Mouse (Mus musculus) left cerebral cortex, adult 9 months (tissue): ENCODE measurements around the gene Aif1l.

Source experiments
- DNase-seq, 2 experiments: peaks; one replicate each; pipeline ENCODE4 v3.0.0; 2022; ENCODE audit warnings: low spot score in 2 of 2

The Aif1l gene

DNA sequence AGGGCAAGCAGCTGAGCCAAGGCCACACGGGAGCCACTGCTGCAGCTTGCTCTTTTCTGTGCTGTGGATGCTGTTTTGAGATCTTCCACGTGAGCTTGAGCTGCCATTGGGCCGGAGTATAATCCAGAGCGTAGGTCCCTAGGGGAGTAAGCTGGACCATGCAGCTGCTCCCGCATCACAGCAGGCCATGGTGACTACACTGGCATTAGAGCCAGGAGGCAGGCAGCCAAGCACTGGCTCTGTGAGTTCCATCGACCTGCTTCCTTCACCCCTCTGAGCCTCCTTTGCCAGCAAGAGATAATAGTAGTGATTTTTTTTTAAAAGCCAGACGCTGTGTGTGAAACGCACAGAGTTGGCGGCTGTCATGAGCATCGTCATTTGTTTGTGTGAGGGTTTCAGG is 2.3 kb downstream of the Aif1l start:
- no peak for DNase-seq

DNA sequence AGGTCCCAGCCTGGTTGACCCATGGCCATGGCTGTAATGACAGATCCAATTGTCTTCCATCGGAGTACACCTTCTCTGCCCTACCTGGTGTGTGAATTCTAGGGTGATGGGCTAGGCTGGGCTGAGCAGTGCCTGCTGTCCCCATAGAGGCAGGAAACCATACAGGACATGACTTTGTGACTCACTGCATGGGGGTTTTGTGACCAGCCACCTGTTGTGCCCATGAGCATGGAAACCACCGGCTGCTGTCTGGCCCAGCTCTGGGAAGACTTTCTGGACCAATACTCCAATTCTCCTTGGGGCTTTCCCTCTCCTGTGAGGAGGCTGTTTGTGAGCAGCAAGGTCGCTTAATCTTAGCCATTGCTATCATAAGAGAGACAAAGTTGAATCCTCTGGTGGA is 2.8 kb downstream of the Aif1l start:
- DNase-seq = no peak

DNA sequence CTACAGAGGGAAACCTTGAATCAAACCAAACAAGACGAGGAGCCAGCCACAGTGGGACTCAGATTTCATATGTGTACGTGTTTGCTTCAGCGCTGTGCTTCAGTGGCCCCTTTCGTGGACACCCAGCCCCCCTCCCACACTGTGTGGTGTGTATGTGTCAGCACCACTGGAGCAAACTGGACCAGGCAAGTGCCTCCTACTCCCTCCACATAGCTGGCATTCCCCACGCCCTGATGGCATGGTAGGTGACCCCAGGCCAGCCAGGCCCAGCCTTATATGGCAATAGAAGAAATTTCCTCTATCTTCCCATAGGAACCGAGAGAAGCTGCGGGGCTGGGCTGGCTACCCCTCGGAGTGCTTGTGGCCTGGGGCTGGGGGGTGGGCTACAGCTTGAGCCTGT is 3.7 kb downstream of the Aif1l start:
- DNase-seq = no peak

DNA sequence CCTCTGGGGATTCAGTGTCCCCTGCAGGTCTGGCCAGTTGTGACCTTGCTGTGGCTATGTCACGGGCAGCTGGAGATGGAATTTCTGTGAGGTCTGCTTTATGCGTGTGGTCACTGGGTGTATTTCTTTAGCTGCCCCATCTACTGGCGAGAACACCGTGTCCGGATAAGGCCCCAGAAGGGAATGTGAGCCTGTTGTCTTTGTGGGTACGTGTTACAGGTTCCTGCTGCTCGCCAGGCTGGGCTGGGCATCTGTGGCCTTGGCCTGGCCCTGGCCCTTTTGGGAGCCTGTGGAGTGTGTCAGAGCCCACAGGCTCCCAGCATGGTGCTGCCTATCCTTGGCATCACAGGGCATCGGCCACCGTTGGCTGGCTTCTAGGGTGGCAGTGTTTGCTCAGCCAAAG is 4.8 kb downstream of the Aif1l start:
- DNase-seq = no peak

DNA sequence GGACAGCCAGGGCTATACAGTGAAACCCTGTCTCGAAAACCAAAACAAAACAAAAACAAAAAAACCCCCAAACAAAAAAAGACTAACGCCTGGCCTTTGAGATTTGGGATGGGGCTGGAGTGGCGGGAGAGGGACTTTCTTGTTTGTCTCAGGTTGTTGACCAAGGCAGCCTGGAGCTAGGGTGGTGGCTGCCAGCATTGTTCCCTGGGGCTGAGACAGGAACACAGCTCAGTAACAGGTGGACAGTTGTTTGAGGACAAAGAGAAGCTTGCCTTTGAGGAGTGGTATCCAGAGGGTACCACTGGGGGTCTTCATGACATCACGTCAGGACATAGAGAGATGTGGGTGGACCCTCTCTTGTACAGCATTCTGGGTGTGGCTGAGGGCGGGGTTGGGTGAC is 5.7 kb downstream of the Aif1l start:
- no peak for DNase-seq

DNA sequence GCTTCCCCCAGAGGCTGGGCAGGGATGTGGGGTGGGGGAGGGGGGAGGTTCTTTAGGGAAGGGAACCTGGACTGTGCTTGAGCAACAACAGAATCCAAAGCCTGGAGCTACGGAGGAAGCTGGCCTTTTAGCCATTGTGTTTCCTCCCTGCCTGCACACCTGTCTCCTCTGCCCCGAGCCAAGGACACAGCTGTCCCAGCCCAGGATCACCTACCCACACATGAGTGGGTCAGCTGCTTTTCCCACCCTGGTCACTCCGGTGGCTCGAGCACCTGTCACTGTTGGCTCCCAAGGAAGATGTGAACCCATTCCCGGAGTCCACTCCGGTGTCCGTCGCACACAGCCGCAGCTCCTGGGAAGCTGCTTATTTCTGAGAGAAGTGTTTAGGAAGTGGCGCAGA is 7.3 kb downstream of the Aif1l start:
- DNase-seq = no peak

DNA sequence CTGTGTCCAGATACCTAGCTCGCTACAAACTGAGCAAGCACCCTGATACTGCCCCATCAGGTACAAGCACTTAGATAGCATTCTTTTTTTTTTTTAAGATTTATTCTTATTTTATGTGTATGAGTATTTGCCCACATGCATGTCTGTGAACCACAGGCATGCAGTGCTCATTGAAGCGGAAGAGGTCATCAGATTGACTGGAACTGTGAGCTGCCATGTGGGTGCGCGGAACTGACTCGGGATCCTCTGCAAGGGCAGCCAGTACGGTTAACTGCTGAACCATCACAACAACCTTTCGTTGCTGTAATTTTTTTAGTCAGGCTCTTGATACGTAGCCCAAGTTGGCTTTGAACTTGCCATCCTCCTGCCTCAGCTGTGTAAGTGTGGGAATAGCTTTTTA is 11.0 kb downstream of the Aif1l start:
- DNase-seq = no peak

DNA sequence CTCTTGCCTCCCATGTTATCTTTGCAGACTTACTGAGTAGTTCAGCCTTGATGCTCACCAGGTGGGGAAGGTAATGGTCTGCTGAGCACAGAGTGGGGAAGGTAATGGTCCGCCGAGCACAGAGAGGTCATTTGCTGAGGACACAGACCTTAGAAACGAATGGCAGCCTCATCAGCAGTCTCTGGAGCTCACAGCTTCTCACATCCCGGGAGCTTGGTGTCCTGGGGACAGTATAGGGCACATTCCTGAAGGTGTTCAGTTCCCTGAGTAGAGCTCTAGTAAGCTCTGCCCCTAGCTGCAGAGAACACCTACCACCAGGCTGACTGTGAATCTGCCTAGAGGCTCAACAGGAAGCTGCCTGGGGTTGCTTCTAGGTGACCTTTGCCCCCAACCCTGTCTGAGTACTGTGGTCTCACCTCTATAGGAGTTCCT is 11.9 kb downstream of the Aif1l start:
- DNase-seq = no peak

DNA sequence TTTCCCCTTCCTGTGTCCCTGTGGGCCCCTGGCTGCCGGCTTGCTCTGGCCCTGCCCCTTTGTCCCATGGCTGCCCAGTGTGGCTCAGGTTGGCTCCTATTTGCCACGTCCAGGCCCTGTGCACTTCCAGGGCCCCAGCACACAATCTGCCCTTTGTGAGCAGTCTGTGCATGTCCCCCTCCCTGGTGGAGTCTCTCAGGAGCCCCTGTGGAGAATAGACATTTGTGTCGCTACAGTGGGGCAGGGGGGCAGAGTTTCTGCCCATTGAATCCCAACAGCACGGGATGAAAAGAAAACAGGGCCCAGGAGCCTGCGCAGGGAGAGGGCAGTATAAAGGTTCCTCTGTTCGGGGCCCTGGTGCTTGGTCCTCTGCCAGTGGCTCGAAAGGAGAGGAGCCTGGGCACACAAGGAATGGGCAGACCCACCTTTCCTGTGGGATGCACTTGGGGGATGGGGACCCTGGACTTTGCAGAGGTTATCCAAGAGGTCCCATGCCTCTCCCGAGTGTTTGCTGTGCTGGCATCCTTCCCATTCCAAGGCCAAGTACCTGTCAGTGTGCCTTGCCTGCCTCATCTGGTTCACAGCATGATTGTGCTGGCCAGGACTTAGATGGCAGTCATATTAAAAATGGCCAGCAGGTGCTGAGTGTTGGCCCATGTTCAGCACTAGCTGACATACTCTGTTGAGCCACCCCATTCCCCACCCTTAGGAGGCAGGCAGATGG is 12.7 kb downstream of the Aif1l start:
- peak; percentile 55 to 70 for DNase-seq

DNA sequence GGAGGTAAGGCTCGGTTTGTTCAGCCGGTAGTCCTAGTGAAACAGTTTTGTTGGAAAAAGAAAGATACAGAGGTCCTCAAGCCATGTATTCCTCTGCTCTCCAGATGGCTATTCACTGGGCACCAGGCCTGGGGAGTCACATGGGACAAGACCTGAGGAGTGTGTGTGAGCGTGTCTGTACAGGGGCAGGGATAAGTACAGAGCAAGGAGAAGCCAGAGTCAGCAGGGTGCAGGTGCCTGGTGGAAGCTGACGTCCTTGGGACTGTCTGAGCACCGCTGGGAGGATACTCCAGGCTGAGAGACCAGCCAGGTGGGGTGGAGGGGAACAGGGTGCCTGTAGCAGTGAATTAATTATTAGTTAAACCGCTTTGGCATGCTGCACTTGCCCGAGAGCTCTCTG is 13.6 kb downstream of the Aif1l start:
- no peak for DNase-seq

DNA sequence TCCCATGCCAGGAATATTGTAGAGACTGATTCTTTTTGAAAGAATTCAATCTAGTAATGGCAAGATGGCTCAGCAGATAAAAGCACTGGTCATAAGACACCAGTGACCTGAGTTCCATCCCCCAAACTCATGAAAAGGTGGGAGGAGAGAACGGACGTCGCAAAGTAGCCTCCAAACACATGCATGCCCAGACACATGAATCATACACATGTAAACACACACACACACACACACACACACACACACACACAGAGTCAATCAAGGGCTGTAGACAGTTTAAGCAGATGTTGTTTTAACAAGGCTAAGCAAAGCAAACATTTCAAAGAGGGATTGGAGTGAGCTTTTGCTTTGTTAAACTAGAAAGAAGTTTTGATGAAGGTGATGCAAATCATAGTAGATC is 14.3 kb downstream of the Aif1l start:
- no peak for DNase-seq

DNA sequence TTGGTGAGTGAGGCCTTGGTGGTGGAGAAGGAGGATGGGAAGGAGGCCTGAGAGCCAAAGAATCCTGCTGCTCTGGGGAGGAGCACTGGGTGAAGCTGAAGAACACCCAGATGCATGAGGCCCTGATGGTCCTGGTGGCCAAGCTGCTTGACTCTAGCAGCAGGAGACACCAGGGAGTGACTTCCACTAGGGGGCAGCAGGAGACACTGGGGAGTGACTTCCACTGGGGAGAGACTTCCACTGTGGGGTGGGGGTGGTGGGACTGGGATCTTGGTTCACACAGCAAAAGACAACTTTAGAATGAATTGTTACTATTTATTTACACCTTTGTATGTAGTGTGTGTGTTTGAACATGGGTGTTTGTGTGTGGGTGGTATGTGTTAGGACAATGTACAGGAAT is 15.2 kb downstream of the Aif1l start:
- no peak for DNase-seq

DNA sequence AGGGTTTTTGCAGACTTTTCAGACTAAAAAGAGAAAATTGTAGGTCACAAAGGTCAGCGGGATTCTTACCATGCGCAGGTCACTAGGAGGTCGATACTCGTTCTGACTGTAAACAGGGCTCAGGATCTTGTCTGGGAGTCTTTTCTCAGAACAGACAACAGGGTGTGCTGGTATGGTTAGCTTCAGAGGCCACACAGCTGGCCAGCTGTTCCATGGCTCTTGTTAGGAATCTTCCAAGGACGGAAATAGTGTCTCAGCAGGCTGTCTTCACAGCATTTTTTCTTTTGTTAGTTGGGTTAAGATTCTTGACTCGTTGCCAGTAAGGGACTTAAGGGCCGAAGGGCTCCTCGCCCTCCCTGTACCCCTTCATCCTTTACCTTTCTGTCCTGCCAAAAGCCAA is 16.9 kb downstream of the Aif1l start:
- no peak for DNase-seq

DNA sequence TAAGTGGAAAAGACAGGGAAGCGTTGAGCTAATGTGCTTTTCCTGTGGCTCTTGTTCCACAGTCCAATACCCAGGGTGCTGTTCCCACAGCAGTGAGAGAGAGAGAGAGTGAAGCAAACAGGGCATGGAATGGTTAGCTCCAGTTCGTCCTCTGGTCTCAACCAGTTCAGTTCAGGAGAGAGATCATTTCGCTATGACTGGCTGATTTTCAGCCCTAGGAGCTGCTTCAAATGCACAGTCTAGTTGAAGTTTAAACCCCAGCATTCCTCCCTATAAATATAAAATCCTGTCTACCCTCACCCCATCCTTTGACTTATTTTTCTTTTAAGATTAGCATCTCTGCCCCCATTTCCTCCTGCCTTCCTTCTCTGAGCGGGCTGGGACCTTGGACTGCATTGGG is 22.6 kb downstream of the Aif1l start:
- no peak for DNase-seq

DNA sequence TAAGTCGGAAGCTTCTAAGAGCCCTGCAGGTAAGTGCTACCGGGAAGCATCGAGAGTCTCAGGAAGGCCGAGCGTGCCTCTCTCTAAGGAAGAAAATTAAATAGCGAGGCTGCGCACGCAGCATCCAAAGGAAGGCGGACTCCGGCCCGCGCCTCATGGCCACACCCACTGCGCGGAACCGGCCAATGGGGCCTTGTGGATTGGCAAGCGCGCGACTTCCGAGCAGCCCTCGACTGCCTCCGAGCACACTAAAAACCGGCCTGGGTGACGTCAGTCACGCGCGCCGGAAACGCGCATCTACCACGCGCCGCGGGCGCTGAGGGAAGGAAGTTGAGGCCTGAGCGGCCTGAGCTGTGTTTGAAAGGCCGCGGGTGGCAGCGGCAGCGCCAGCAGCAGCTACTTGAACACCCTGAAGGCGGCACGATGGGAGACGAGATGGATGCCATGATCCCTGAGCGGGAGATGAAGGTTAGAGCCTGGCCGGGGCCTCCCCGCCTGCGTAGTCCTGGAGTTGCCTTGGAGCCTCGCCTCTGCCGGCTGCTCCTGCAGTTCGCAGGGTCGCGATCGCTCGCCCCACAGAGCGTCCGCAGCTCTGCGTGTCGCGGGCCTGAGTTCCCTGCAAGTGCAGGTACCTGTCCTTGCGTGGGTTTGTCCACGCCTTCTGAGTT is 24.3 kb downstream of the Aif1l start, which contains the start of gene Nup214:
TSS of gene Nup214 (plus strand) at position 296 of the 668 bp plus-strand sequence.
- DNase-seq = peak; percentile 97 to 99

DNA sequence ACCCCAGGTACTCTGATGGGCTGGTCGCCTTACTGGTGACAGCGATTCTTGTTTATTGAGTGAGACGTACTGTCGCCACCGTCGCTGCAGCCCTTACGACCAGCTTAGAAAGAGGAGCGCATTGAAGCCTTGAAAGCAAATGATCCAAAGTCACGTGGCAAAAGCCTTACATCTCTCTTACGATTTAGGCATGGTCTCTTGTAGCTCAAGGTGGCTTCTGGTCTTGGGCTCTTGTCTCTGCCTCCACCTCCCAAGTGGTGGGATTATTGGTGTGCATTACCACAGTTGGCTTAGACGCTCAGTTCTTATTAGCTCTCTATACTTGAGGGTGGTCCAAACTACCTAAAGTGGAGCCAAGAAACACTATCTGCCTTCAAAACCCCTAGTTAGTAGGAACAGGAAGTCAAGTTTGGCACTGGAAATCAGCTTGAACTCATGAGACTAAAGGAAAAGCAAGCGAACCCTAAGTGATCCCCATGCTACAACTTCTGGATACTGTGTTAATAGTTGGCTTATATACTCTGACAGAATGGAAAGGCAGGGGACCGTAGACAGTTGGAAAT is 25.0 kb downstream of the Aif1l start:
- DNase-seq = no peak

DNA sequence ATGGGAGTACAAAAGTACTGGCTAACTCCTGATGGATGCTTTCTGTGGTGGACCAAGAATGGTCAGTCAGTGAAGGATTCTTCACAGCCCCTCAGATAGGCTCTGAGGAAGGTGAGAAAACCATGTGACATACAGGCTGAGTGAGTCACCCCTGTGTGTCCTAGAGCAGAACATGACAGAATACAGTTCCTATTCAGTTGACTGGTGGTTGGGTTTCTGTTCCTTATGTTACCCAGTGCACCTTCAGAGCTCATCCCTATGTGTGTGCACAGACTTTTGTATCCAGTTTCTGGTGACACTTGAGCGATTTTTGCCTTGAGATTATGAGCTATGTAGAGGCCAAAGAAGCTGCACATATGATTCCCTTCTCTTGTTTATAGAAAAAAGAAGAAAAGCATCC is 37.8 kb downstream of the Aif1l start:
- DNase-seq = no peak

DNA sequence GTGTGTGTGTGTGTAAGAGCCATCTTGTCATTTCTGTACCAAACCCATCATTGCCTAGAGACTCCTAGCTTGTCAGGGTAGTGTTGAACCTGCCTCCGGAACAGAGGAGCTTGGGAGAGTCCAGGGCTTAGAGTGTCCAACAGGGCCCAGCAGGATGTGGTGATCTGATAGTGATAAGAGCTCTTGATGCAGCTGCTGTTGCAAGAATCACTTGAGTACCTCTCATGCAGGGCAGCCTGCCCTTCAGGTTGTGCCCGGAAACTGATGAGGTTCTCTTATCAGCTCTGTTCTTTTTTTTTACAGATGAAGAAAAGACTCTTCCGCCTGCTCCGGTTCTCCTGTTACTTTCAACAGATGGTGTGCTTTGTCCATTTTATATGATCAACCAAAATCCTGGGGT is 41.0 kb downstream of the Aif1l start:
- no peak for DNase-seq

DNA sequence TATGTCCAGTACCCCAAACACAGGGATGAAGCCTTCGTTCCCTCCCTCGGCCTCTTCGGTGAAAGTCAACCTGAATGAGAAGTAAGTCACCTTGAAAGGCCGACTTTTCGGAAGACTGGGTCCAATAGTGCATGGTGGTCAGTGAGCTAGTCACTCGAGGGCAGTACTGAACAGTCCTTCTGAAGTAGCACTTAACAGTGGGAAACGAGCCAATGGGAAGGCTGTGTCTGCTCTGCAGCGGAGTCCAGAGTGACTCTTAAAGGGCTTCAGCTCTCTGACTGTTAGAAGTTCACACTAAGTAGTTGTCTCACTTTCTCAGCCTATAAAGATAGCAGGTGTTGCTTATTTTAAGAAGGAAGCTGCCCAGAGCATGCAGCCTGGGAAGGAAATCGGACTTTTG is 45.0 kb downstream of the Aif1l start:
- DNase-seq = no peak

DNA sequence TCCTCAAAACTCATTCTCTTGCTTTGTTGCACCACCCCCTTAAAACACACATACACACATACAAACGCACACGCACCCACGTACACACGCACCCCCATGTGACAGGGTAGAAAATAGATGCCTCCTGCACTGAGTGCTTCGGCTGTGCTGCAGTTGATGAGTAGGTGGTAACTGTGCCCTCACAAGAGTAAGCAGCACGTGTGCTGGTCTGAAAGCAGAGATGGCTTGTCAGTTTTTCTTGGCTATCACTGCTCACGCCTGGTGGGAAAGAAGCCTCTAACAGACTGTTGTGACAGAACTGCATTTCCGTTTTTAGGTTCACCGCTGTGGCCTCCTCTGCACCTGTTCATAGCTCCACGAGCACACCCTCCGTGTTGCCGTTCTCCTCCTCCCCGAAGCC is 46.1 kb downstream of the Aif1l start:
- peak; percentile 72 to 88 for DNase-seq

DNA sequence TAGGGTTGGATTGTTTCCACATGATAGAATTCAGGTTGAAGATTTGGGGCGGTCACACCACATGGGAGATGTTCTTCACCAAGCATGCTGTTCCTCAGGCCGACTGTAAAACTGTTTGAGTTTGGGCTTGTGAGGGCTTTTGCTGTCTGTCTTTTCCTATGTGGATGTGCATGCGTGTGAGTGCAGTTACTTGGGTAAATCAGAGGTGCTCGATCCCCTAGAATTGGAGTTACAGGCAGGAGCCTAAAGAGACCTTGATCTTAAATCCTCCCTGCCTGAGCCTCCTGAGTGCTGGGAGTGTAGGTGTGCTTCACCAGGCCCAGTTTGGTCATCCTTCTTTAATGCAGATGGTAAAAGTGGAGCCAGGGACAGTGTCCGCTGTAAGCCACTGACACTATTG is 47.6 kb downstream of the Aif1l start:
- DNase-seq = no peak

DNA sequence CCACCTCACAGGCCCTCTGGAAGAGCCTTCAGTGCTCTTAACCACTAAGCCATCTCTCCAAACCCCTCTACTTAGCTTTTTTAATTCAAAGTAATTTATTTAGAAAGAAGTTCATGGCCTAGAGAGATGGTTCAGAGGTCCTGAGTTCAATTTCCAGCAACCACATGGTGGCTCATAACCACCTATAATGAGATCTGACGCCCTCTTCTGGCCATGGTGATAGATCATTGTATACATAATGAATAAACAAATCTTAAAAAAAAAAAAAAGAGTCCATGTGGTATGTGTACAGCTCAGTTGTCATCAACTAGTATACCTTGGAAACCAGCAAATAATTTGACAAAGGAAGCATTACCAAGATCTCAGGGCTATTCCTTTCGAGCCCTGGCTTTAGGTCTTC is 48.5 kb downstream of the Aif1l start:
- no peak for DNase-seq

DNA sequence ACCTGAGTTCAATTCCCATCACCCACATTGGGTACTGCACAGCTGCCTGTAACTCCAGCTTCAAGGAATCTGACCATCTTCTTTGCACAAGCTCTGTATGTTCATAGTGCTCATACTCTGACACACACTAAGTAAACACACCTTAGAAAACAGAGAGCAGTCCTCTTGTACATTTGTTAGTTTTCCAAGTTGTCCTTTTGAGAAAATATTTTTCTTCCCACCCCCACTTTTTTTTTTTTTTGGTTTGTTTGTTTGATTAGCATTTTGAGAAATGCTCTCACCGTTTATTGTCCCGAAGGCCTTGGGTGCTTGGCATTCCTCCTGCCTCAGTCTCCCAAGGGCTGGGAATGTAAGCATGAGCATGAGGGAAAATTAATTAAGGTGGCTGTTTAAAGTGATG is 58.4 kb downstream of the Aif1l start:
- DNase-seq = no peak
